Mouse (Mus musculus): ENCODE results near the gene Ppt1.

Gene Ppt1

GRCm38 (mm10) chr4:122903709-122904108 is 67.7 kb downstream of the Ppt1 start:
- DNase-seq (ENCODE audit: extremely low read depth, low read depth, low spot score) = no peak

- DNase-seq (ENCODE audit: extremely low read depth, low read depth, low spot score) = no peak
Observed at GRCm38 (mm10) chr4:122905359-122905758, 69.3 kb downstream of the Ppt1 start.

Measured in fat pad, adult 2 months (tissue).